Mouse (Mus musculus) layer of hippocampus, adult 9-11 months (tissue): ENCODE data around the gene Igf1.
A peak's percentile ranks its signal among the peaks of the same experiment; 100 is the strongest.

Source experiments
- DNase-seq: peaks from one replicate; pipeline ENCODE4 v3.0.0; 2022

Gene Igf1

GRCm38 (mm10) chr10:87904324-87904723 lies 46.3 kb downstream of the Igf1 start:
- no peak for DNase-seq

GRCm38 (mm10) chr10:87905087-87905486 lies 47.0 kb downstream of the Igf1 start:
- DNase-seq, result no peak

- DNase-seq, result no peak
Measured at GRCm38 (mm10) chr10:87906121-87906520, 48.1 kb downstream of the Igf1 start.

- no peak for DNase-seq
Measured at GRCm38 (mm10) chr10:87906757-87907307, 48.8 kb downstream of the Igf1 start.

GRCm38 (mm10) chr10:87913852-87914251 lies 55.8 kb downstream of the Igf1 start:
- DNase-seq, result no peak

- no peak for DNase-seq
Measured at GRCm38 (mm10) chr10:87914932-87915331, 56.9 kb downstream of the Igf1 start.

GRCm38 (mm10) chr10:87915782-87916181 lies 57.7 kb downstream of the Igf1 start:
- DNase-seq, result no peak

- no peak for DNase-seq
Measured at GRCm38 (mm10) chr10:87922263-87922662, 64.2 kb downstream of the Igf1 start.

- DNase-seq, result no peak
Measured at GRCm38 (mm10) chr10:87926564-87926963, 68.5 kb downstream of the Igf1 start.

GRCm38 (mm10) chr10:87927131-87927609 lies 69.1 kb downstream of the Igf1 start:
- peak; percentile 80 for DNase-seq

- no peak for DNase-seq
Measured at GRCm38 (mm10) chr10:87948192-87948591, 90.1 kb downstream of the Igf1 start.

GRCm38 (mm10) chr10:87971536-87971935 lies 113.5 kb downstream of the Igf1 start:
- no peak for DNase-seq

- no peak for DNase-seq
Measured at GRCm38 (mm10) chr10:87973911-87974631, 116.0 kb downstream of the Igf1 start.

- DNase-seq, result no peak
Measured at GRCm38 (mm10) chr10:87985375-87985774, 127.3 kb downstream of the Igf1 start.

GRCm38 (mm10) chr10:87986201-87986600 lies 128.1 kb downstream of the Igf1 start:
- no peak for DNase-seq
